Mouse (Mus musculus) olfactory bulb, adult 2 months (tissue): ENCODE data around the gene Cfap43. TPM values are rescaled to one million over a fixed set of nuclear protein-coding genes. Genes with fewer than 3 reads are reported as not detected.
"Not testable (repeated sequence)": the region's sequence is repeated elsewhere in the genome, so short reads cannot be mapped to it uniquely, and the experiment has no call there.

ENCODE experiments used
- H3K27ac ChIP-seq: fragments of 200-500 bp; 2 replicates; pipeline ENCODE4 v1.5.1; 2012; ENCODE audit warnings: low read depth, low read length; ENCODE audit not compliant: insufficient read depth
- H3K4me1 ChIP-seq: fragments of 200-500 bp; 2 replicates; pipeline ENCODE4 v1.6.1; 2012; ENCODE audit warnings: low read length; ENCODE audit not compliant: control insufficient read depth, insufficient read depth
- H3K4me3 ChIP-seq: fragments of 200-500 bp; 2 replicates; pipeline ENCODE4 v1.5.1; 2012; ENCODE audit warnings: mild to moderate bottlenecking, low read depth, low read length, moderate library complexity; ENCODE audit not compliant: insufficient read depth
- CTCF ChIP-seq: fragments of 200-500 bp; IDR thresholded peaks from 2 replicates; pipeline ENCODE4 v1.5.1; 2012; ENCODE audit warnings: low read depth, mild to moderate bottlenecking, low read length, moderate library complexity; ENCODE audit not compliant: insufficient read depth
- POLR2A ChIP-seq: fragments of 200-500 bp; IDR thresholded peaks from 2 replicates; pipeline ENCODE4 v1.6.1; 2012; ENCODE audit warnings: mild to moderate bottlenecking, low read depth, low read length, moderate library complexity; ENCODE audit not compliant: insufficient read depth
- WGBS: fragments of 180-500 bp; shearing (Covaris S2); methylation state at CpG from one replicate; pipeline ENCODE4 v1.1.7; 2018; 5-methylcytosine and 5-hydroxymethylcytosine counted together
- polyA plus RNA-seq: library from polyadenylated mRNA; stranded (reverse); fragments of >200 nt; gene quantifications from 2 replicates; pipeline ENCODE4 v1.2.4, GENCODE M21; 2012; ENCODE audit warnings: low replicate concordance; ENCODE audit not compliant: missing spikeins, insufficient read depth, insufficient read length

Gene Cfap43
- polyA plus RNA-seq, 1 experiment: not detected

DNA sequence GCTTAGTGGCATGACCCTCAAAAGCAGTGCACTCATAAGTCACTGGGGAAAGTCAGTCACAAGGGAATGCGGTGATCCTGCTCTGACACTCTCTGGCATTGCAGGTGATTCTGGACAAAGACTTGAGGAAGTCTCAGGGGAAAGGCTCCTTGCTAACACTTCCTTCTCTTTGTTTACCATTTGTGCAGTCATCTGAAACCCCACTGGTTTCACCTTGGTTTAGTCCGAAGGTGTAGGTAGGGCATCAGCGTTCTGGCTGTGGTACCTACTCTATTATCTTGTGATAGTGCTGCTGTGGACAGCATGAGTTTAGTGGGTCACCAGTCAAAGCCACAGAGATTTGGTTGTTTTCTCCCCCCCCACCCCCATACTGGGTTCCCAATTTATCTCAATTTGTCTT is 69.4 kb downstream of the Cfap43 start:
- TF ChIP-seq POLR2A (no peak), CTCF (no peak)
- 92% methylated on average over 3 of the region's 3 CpGs for WGBS
- no peak overlapping the region for H3K27ac ChIP-seq
- peaks cover 3% of the 10 kb centered on the region; the same call in 1 of the 2 replicates for H3K4me1 ChIP-seq
- H3K4me3 ChIP-seq: no peak overlapping the region

DNA sequence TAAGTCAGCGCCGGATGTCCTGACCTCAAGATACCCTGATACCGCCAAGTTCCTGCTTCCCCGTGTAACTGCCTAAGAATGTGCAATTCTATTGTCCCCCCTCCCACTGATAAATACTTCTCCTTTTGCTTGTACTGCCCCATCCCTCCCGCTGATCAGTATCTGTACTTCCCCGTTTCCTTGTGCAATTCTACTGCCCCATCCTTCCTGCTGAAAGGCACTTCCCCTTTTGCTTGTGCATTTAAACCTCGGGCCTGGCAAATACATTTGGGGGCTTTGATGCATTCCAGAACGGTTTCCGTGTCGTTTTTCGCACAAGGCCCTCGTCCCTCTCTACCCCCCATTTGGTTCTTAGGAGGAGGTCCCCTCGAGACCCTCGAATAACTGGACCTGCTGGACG is 77.9 kb downstream of the Cfap43 start:
- H3K27ac ChIP-seq, H3K4me1 ChIP-seq, H3K4me3 ChIP-seq: not testable (repeated sequence)
- WGBS: 88% methylated on average over 15 of the region's 15 CpGs

GRCm38 (mm10) chr19:47837527-47837901 is 81.6 kb downstream of the Cfap43 start:
- TF ChIP-seq POLR2A (no peak), CTCF (no peak)
- Histone ChIP-seq H3K27ac (no peak overlapping the region), H3K4me3 (peak overlapping the region; percentile 58), H3K4me1 (peaks cover 8% of the 10 kb centered on the region)
- WGBS: 2% methylated on average over 6 of the region's 6 CpGs

DNA sequence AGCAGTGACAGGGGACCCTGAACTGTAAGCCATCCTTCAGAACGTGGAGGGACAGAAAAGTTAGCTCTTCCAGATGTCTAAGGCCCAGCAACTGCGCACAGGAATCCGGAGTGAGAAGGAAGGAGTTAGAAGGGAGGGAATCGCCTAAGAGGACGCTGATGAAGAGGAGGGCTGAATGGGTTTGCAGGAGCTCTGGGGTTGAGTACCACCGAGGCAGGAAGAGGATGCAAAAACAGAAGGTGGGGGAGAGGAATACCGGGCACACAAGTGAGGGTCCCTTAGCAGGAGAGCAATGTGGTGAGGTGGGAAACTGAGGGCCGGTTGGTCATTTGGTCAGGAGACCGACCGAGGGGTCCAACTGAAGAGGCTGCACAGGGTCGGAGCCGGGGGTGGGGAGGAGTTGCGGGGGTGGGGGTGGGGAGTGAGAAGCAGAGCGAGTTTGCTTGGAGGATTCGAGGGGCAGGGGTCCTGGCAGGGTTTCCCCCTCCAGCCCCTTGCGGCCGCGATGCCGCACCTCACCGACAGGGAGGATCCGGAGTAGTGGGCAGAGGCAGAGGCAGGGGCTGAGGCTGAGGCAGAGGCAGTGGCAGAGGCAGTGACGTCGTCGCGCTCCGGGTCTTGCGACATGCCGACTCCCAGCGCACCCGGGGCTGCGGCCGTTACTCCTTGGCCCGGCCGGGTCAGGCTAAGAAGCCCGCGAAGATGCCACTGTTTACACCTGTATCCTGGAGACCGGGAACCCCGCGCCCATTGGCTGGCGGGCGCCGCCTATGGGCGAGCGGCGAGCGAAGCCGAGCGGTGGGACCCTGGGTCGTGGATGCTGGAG is 82.2 kb downstream of the Cfap43 start:
- Histone ChIP-seq H3K4me3 (peak overlapping the region; percentile 58), H3K4me1 (peaks cover 8% of the 10 kb centered on the region), H3K27ac (no peak overlapping the region)
- TF ChIP-seq CTCF: peak; percentile 66
- no peak for TF ChIP-seq POLR2A
- 5% methylated on average over 49 of the region's 49 CpGs for WGBS

- TF ChIP-seq POLR2A (no peak), CTCF (no peak)
- Histone ChIP-seq H3K27ac (no peak overlapping the region), H3K4me1 (peaks cover 8% of the 10 kb centered on the region), H3K4me3 (no peak overlapping the region)
- WGBS: 85% methylated on average over 7 of the region's 7 CpGs
Measured at GRCm38 (mm10) chr19:47835776-47836175, 83.3 kb downstream of the Cfap43 start.

- Histone ChIP-seq H3K27ac (no peak overlapping the region), H3K4me3 (no peak overlapping the region), H3K4me1 (peaks cover 8% of the 10 kb centered on the region)
- 78% methylated on average over 5 of the region's 5 CpGs for WGBS
- TF ChIP-seq POLR2A (no peak), CTCF (no peak)
Measured at GRCm38 (mm10) chr19:47834614-47835013, 84.5 kb downstream of the Cfap43 start.

DNA sequence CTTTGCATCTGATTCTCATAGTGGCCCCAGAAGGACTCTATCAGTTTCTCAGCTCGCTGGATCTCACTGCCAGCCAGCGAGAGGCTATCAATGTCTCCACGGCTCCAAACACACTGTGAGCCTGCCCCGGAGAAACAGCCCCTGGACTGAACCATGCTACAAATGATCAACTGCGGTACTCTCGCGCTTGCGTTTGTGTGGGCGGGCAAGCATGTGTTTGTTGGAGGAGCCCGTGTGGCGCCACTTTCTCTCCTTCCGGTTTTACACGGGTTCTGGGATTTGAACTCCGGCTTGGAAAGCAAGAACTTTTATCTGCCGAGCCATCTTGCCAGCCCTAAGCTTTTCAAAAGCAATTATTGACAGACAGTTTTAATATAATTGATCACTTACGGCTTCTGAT is 86.8 kb downstream of the Cfap43 start:
- WGBS: 88% methylated on average over 16 of the region's 16 CpGs
- H3K4me3 ChIP-seq: no peak overlapping the region

GRCm38 (mm10) chr19:47831111-47831510 is 88.0 kb downstream of the Cfap43 start:
- Histone ChIP-seq H3K4me3 (no peak overlapping the region), H3K4me1 (no peaks in the 10 kb centered on the region), H3K27ac (no peak overlapping the region)
- WGBS: 96% methylated on average over 8 of the region's 8 CpGs
- TF ChIP-seq CTCF (no peak), POLR2A (no peak)

More for the DNA sequence above, 86.8 kb downstream of the Cfap43 start:
- no peak overlapping the region for H3K27ac ChIP-seq
- H3K4me1 ChIP-seq: peaks cover 4% of the 10 kb centered on the region
- TF ChIP-seq CTCF: no peak
- TF ChIP-seq POLR2A: no peak

DNA sequence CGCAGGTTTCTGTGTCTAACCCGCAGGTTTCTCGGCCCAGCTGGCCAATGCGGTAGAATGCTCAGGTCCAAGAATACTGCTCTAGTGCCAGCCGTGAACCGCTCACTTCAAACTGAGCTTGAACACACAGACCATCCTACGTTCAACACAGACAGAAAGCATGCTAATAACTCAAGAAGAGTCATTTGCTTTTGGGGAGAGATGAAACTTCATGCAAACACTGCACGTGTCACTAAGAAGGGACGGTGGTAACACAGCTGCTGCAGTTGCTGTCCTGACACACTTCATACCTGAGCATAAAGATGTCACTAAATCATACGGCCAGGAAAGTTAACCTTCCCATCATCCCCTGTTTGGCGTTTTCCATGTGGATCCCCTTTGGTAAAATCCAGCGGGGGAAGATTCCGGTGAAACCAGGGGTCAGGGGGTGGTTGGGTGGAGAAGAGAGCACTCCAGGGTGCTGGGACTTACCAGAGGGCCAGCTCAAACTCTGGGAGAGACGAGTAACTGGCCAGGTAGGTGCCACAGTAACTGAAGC is 89.1 kb downstream of the Cfap43 start:
- Histone ChIP-seq H3K27ac (no peak overlapping the region), H3K4me1 (no peaks in the 10 kb centered on the region), H3K4me3 (no peak overlapping the region)
- 92% methylated on average over 14 of the region's 14 CpGs for whole genome bisulfite sequencing
- no peak for TF ChIP-seq POLR2A
- TF ChIP-seq CTCF: no peak
